Mouse (Mus musculus) left cerebral cortex, adult 9 months (tissue): ENCODE results near the gene Fahd2a.
A peak's percentile ranks its signal among the peaks of the same experiment; 100 is the strongest.

Source experiments
- DNase-seq, 2 experiments: peaks; one replicate each; pipeline ENCODE4 v3.0.0; 2022; ENCODE audit warnings: low spot score in 2 of 2

Fahd2a gene

DNA sequence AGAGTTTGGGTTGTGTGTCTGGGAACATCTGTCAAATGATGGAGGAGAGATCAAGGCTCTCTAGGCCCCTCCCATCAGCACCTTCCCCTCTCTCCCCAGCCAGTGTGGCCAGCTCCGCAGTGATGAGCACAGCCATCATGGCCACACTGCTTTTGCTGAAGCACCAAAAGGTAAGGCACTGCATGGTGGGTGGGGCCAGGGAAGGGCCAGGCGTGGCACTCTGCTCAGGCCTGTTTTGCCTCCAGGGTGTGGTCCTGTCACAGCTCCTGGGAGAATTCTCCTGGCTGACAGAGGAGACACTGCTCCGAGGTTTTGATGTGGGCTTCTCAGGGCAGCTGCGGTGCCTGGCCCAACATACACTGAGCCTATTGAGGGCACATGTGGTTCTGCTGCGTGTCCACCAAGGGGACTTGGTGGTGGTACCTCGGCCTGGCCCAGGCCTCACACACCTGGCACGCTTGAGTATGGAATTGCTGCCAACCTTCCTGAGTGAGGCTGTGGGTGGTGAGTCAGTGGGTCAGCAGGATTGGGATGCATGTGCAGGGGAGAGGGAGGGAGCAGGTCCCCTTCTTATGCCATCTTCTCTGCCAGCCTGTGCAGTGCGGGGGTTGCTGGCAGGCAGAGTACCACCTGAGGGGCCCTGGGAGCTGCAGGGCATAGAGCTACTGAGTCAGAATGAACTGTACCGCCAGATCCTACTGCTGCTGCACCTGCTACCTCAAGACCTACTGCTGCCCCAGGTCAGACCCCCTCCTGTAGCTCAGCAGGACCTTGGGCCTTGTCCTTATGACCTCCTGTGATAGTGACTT, 10.7 kb downstream of the Fahd2a start:
- DNase-seq = no peak

- DNase-seq = peak in 1 of 2 experiments; percentile 68
Measured at GRCm38 (mm10) chr2:127430238-127430637, 14.1 kb downstream of the Fahd2a start.

GRCm38 (mm10) chr2:127424977-127425376, 19.4 kb downstream of the Fahd2a start, which contains the start of gene Gpat2:
Gene Gpat2, plus strand, starts transcription at chr2:127425199.
- DNase-seq = no peak

- DNase-seq = no peak
Measured at GRCm38 (mm10) chr2:127418266-127418970, 25.9 kb downstream of the Fahd2a start.

- no peak for DNase-seq
Measured at GRCm38 (mm10) chr2:127416706-127417105, 27.7 kb downstream of the Fahd2a start.

DNA sequence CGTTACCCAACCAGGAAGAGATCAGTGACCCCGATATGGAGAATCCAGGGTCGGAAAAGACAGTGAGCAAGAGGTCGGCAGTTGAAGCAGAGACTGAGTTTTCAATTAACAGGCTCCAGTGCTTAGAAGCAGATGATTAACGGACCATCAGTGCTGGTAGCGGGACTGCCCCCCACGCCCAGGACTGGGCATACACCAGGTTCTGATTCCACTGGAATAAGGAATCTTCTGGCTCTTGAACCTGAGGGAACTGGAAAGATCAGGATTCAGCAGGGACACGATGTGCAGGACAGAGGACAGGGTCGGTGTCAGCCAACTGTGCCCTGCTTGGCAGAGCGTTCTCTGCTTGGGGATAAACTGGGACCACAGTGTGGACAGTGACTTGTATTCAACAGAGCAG, 28.6 kb downstream of the Fahd2a start:
- DNase-seq = no peak

GRCm38 (mm10) chr2:127411126-127411525, 33.2 kb downstream of the Fahd2a start:
- no peak for DNase-seq

DNA sequence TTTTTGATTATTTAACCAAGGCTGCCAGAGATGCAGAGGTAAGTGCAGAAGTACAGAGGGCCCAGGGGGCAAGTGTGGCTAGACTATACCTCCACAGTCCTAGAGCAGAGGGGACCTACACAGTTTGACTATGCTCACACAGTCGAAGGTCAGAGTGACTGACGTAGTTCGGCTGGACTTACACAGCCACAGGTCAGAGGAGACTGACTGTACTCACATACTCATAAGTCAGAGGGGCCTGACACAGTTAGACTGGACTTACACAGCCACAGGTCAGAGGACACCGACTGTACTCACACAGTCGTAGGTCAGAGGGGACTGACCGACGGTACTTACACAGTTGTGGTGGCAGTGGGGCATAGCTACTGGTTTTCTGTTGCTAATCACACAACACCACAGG, 45.6 kb downstream of the Fahd2a start:
- no peak for DNase-seq

DNA sequence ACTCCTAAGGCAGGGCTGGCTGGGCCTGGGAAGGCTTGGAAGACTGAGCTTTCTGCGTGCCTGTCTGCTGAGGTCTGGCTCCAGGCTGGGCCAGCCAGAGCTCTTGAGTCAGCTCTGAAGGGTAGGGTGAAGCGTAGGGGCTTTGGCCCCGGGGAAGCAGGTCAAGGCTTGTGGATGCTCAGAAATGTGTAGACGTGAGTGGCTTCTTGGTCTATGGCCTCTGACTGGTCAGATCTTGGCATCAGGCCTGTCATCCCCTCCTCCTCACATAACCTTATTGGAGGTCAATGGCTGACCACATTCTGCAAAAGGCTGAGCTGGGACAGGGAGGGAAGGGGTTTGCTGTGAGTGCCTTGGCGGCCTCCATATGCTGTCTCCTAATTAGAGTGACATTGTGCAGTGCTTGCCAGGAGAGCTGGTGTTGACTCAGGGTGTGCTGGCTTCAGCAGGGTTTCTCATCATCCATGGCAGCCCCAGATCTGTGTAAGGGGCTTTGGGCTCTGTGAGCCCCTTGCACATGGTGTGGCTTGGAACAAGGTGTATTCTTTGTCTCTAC, 49.7 kb downstream of the Fahd2a start:
- DNase-seq = no peak

DNA sequence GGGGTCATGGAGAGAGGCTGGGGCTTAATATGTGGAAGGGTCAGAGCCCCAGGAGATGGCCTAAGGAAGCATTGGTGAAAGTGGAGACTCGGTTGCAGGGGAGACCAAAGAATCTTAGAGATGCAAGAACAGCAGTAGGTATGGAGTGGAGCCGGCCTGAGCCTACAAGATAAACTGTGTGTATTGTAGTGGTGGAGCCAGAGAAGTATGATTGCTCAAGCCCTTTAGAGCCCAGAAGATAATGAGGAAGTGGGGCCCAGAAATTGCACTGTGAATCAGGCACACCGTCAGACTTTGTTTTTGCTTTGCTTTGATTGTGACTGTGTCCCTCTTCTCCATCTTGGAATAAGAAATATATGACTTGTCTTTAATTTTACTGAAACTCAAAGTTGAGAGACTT, 53.0 kb downstream of the Fahd2a start:
- DNase-seq = no peak

- no peak for DNase-seq
Measured at GRCm38 (mm10) chr2:127390846-127391245, 53.5 kb downstream of the Fahd2a start.

DNA sequence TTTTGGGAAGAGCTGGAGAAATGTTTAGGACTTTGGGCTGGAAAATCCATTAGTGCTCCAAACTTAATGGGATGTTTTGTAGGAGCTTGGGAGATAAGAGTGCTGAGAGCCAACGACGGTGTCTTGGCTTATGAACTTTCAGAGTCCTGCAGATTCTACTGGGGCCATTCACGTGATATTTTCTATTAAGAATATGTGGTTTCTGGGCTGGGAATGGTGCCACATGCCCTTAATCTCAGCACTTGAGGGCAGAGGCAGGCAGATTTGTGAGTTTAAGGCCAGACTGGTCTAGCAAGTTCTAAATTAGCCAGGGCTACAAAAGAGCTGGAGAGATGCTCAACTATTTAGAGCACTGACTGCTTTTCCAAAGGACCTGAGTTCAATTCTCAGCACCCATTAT, 54.0 kb downstream of the Fahd2a start:
- DNase-seq = no peak

GRCm38 (mm10) chr2:127387521-127387920, 56.8 kb downstream of the Fahd2a start:
- no peak for DNase-seq
